Mouse (Mus musculus) embryonic stem cell, embryonic (primary cell): ENCODE results near the gene Pgghg.

Experiments
- CTCF ChIA-PET, 4 experiments: fragments of 300-600 bp in 2 of 4; fragments of 350-600 bp in 2 of 4; sonication (Branson Sonifier 250); formaldehyde crosslinking; loops; one replicate each; lab custom pipeline; 2022; ENCODE audit warnings: inconsistent platforms in 2 of 4; lab: Charles Lee
- POLR2A ChIA-PET, 4 experiments: fragments of 300-600 bp in 2 of 4; fragments of 350-600 bp in 2 of 4; sonication (Branson Sonifier 250); formaldehyde crosslinking; loops; one replicate each; lab custom pipeline; 2022; ENCODE audit warnings: antibody characterized with exemption in 4 of 4, inconsistent platforms in 1 of 4; lab: Charles Lee

Gene Pgghg

DNA sequence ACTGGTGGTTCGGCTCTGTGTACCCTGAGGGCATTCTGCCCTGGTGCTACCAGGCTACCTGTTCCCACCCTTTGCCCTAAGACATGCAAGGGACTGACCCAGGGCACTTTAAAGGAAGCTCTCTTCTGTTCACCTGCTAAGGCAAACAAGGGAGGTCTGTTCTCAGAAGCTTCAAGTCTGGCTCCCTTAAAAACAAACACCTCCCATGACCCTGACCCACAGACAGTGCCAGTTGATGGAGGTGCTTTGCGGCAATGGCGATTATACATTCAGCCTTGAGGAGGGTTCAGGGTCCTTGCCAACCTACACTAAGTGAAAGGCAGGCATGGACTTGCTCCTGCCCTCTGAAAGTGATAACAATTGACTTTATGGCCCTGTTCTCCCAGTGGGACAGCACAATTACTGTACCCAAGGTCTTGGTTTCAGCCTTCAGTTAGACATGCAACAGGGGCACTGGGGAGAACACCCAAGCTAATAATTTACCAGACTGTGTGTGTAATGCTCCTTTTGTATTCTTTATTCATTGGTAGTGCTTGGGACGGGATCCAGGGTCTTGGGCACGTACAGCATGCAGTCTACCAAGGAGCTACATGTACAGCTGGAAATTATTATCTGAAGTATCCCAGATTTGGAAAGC lies 28.2 kb upstream of the Pgghg start:
- CTCF ChIA-PET, result interaction anchor here in 3 of 4 experiments (0.5 to 2.2 kb wide), 9 partner anchors 10 to 1685 kb away, joined by 3 to 9 read pairs (median 3); partner anchors contain the start of genes Odf3 (in 1 of the 3) and Pgghg (in 1 of the 3)
- POLR2A ChIA-PET, result interaction anchor here in 2 of 4 experiments (0.7 to 1.8 kb wide), 11 partner anchors 9 to 255 kb away, joined by 3 to 11 read pairs (median 3); partner anchors contain the start of genes Bet1l (in 1 of the 2) and Ric8a (in 1 of the 2)

DNA sequence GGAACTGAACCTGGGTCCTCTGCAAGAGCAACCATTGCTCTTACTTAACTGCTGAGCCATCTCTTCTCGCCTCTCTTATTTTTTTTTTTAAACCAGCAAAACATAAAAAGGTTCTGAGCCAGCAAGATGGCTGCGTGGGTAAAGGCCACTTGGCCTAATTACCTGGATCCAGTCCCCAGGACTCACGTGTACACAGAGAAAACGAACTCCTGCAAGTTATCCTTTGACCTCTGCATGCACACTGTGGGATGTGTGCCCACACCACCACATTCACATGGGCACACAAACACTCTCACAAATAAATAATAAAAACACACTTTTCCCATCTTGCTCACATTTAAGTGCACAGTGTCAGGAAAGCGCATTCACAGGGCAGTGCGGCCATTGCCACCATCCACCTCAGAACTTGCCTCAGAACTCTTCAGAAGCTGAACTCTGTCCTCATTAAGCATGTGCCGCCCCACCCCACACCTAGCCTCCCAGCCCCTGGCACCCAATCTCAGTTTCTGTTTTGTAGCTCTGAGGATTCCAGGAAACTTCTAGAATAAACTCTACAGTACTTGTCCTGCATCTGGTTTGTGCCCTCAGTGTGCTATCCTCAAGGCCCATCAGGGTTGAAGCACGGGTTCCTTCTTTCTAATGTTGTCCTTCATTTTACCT lies 27.0 kb upstream of the Pgghg start:
- POLR2A ChIA-PET, result interaction anchor here in 1 of 4 experiments (0.5 to 1.2 kb wide), 2 partner anchors 7 to 789 kb away, joined by 3 read pairs; no protein-coding TSS in a partner anchor

DNA sequence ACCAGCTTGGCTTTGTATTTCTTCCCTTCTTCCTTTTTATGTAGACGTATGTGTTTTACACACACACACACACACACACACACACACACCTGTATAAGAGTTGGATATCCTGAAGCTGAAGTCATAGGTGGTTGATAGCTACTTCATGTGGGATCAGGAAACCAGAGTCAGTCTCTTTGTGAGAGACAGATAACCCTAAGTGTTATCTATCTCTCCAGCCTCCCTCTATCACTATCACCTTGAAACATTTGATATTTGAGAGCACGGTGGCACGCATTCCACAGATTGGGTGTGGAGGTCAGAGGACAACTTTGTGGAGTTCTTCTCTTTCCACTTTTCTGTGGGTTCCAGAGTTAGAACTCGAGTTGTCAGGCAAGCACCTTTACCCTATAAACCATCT lies 21.3 kb upstream of the Pgghg start:
- CTCF ChIA-PET, result interaction anchor here in 3 of 4 experiments (0.7 to 4.4 kb wide), 3 partner anchors 11 to 12 kb away, joined by 3 to 37 read pairs (median 5); no protein-coding TSS in a partner anchor

More for the DNA sequence above, 27.0 kb upstream of the Pgghg start:
- CTCF ChIA-PET, result interaction anchor here in 2 of 4 experiments (0.6 to 2.2 kb wide), 2 partner anchors 27 to 135 kb away, joined by 4 to 6 read pairs; no protein-coding TSS in a partner anchor

DNA sequence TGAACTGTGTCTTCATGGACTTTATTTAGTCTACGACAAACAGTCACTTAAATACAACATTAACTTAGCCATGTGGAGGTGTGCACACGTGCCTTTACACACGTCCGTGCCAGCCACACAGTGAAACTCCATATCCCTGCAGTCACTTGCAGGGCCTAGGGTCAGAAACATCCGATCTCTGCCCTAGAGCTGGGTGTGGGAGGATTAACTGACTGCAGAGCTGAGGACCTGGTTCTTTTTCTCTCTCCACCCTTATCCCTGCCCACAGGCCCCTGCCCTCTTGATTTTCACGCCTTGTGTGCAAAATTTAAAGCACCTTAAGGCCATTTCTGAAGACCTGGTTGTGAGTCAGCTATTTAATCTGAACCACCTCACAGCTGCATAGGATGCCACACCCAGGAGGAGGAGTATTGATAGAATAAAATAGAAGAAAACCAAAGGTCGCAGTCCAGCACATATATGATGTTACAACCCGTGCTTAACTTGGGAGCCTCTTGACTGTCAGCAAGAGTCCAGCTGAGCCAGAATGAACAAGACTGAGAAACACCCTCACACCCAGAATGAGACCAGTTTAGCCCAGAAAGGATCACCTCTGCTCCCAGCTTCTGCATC lies 20.7 kb upstream of the Pgghg start, which contains the start of gene Nlrp6:
Nlrp6 (plus strand) TSS at position 485 of the 612 bp plus-strand sequence.
- CTCF ChIA-PET, result interaction anchor here in 2 of 4 experiments (0.7 to 4.4 kb wide), 4 partner anchors 12 to 22 kb away, joined by 3 to 37 read pairs (median 13); no protein-coding TSS in a partner anchor
- POLR2A ChIA-PET, result interaction anchor here in 2 of 4 experiments (0.9 to 3.6 kb wide), 5 partner anchors 12 to 128 kb away, joined by 3 to 30 read pairs (median 5); partner anchors contain the start of gene Pgghg (in 1 of the 2)

More for the DNA sequence above, 21.3 kb upstream of the Pgghg start:
- POLR2A ChIA-PET, result no interaction called here

DNA sequence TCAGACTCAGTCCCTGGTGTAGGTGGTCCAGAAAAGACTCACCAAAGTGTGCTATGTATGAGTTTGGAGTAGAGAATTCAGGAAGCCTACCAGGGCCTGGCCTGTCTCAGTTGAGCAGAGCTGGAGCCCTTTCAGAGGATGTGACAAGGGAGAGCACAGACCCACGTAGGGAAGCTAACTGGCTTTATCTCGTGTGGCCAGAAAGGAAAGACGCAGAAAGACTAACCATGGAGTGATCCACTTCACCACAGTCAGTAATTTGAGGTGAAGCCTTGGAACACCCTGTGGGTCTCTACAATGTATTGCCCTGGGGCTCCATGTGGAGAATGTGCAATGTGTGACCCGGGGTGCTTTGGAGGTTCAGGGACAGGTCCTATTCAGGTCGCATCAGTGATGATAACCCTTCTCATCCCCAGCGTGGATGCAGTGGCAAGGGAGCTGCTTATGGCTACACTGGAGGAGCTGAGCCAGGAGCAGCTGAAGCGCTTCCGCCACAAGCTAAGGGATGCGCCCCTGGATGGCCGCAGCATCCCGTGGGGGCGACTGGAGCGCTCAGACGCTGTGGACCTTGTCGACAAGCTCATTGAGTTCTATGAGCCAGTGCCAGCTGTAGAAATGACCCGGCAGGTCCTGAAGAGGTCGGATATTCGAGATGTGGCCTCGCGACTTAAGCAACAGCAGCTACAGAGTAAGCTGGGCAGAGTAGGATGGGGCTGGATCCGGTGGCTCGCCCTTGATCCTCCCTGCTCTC lies 19.8 kb upstream of the Pgghg start:
- POLR2A ChIA-PET, result interaction anchor here in 3 of 4 experiments (0.6 to 3.8 kb wide), 29 partner anchors 8 to 272 kb away, joined by 3 to 30 read pairs (median 4); partner anchors contain the start of genes Pgghg (in 2 of the 3), Gm17387 (in 1 of the 3), Gm45717 (in 1 of the 3) and Hras (in 1 of the 3)
- CTCF ChIA-PET, result interaction anchor here (0.9 to 4.4 kb wide), 10 partner anchors 13 to 952 kb away, joined by 3 to 37 read pairs (median 7); partner anchors contain the start of gene Pgghg (in 2 of the 4)

DNA sequence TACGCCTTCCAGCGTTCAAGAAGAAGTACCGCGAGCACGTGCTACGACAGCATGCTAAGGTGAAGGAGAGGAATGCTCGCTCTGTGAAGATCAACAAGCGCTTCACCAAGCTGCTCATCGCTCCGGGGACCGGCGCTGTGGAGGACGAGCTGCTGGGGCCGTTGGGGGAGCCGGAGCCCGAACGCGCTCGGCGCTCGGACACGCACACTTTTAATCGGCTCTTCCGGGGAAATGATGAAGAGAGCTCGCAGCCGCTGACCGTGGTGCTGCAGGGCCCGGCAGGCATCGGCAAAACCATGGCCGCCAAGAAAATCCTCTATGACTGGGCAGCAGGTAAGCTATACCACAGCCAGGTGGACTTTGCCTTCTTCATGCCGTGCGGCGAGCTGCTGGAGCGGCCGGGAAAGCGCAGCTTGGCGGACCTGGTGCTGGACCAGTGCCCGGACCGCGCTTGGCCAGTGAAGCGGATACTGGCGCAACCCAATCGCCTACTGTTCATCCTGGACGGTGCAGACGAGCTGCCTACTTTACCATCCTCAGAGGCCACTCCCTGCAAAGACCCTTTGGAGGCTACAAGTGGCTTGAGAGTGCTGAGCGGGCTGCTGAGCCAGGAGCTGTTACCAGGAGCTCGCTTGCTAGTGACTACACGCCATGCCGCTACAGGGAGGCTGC lies 18.7 kb upstream of the Pgghg start:
- POLR2A ChIA-PET, result interaction anchor here (0.7 to 3.8 kb wide), 40 partner anchors 10 to 293 kb away, joined by 3 to 30 read pairs (median 4); partner anchors contain the start of genes Pgghg (in 2 of the 4), Rassf7 (in 2 of the 4), Gm17387 (in 1 of the 4) and Gm45717 (in 1 of the 4)

DNA sequence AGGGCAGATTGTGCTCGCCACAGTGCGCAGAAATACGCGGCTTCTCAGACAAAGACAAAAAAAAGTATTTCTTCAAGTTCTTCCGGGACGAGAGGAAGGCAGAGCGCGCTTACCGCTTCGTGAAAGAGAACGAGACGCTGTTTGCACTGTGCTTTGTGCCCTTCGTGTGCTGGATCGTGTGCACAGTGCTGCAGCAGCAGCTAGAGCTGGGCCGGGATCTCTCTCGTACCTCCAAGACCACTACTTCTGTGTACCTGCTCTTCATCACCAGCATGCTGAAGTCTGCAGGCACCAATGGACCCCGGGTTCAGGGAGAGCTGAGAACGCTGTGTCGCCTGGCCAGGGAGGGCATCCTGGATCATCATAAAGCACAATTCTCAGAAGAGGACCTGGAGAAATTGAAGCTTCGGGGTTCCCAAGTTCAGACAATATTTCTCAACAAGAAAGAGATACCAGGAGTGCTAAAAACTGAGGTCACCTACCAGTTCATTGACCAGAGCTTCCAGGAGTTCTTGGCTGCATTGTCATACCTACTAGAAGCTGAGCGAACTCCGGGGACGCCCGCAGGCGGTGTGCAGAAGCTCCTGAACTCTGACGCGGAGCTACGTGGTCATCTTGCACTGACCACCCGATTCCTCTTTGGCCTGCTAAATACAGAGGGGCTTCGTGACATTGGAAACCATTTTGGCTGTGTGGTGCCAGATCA lies 18.0 kb upstream of the Pgghg start:
- POLR2A ChIA-PET, result interaction anchor here (0.5 to 3.8 kb wide), 37 partner anchors 10 to 469 kb away, joined by 3 to 30 read pairs (median 5); partner anchors contain the start of genes Pgghg (in 2 of the 4), Rassf7 (in 2 of the 4), Ifitm1 (in 1 of the 4) and Rnh1 (in 1 of the 4)
- CTCF ChIA-PET, result interaction anchor here (0.6 to 4.4 kb wide), 21 partner anchors 11 to 472 kb away, joined by 3 to 37 read pairs (median 4); partner anchors contain the start of genes Pgghg (in 3 of the 4), Bet1l (in 1 of the 4) and Scgb1c1 (in 1 of the 4)

More for the DNA sequence above, 18.7 kb upstream of the Pgghg start:
- CTCF ChIA-PET, result interaction anchor here (0.6 to 4.4 kb wide), 19 partner anchors 14 to 953 kb away, joined by 3 to 37 read pairs (median 4); partner anchors contain the start of genes Pgghg (in 3 of the 4), Bet1l (in 1 of the 4) and Scgb1c1 (in 1 of the 4)

DNA sequence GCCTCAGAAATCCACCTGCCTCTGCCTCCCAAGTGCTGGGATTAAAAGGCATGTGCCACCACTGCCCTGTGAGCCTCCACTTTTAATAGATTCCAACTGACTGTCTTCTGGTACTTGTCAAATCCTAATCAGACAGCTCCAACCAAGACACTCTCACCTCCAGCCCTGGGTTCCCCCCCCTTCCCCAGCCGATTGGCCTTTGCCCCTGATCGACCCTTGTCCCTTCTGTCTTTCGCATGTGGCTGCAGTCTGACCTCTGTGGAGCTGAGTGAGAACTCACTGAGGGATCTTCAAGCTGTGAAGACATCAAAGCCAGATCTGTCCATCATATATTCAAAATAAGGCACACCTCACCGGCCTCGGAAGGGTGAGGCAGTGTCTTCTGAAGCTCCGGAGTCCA lies 14.0 kb upstream of the Pgghg start:
- POLR2A ChIA-PET, result interaction anchor here in 2 of 4 experiments (1.6 to 1.9 kb wide), 2 partner anchors 11 to 15 kb away, joined by 4 to 9 read pairs; no protein-coding TSS in a partner anchor
- CTCF ChIA-PET, result interaction anchor here in 2 of 4 experiments (0.7 to 1.5 kb wide), 2 partner anchors 11 to 24 kb away, joined by 3 to 4 read pairs; no protein-coding TSS in a partner anchor

DNA sequence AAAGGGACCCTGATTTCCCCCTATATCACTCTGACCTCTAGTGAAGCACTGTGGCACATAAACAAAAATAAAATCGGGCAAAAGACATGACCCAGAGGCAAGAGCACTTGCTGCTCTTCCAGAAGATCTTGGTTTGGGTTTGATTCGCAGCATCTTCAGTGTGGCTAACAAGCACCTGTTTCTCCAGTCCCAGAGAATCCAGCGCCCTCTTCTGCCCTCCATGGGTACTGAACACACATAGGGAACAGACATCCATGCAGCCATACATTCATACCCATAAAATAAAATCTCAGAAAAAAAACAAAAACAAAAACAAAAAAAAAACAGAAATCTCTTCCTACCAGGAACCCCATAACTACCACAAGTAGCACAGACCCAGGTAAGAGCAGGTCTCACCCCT lies 2.8 kb upstream of the Pgghg start:
- ChIA-PET CTCF (interaction anchor here (0.6 to 2.8 kb wide), 12 partner anchors 11 to 238 kb away, joined by 3 to 12 read pairs (median 4); partner anchors contain the start of gene Scgb1c1 (in 1 of the 4)), POLR2A (interaction anchor here in 3 of 4 experiments (0.7 to 2.9 kb wide), 14 partner anchors 9 to 101 kb away, joined by 3 to 14 read pairs (median 6); no protein-coding TSS in a partner anchor)

DNA sequence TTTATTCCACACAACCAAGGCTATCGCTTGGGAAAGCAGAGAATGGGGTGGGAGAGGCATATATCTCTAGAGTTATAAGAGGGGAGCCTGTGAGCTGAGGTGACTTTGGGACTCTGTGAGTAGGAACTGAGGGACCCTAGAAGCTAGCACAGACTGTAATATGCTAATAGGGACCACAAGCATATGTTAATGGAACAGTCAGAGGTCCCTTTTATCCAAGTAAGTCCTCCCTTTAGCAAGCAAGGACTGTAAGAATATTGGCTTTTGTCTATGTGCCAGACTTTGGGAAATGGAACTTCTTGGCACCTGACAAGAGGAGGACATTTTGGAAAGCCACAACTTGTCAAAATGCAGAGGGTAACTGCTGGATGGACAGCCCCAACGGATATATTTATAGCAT lies 2.3 kb upstream of the Pgghg start:
- POLR2A ChIA-PET, result interaction anchor here in 3 of 4 experiments (0.6 to 2.9 kb wide), 19 partner anchors 11 to 601 kb away, joined by 3 to 14 read pairs (median 5); partner anchors contain the start of gene Ifitm5 (in 1 of the 3)

DNA sequence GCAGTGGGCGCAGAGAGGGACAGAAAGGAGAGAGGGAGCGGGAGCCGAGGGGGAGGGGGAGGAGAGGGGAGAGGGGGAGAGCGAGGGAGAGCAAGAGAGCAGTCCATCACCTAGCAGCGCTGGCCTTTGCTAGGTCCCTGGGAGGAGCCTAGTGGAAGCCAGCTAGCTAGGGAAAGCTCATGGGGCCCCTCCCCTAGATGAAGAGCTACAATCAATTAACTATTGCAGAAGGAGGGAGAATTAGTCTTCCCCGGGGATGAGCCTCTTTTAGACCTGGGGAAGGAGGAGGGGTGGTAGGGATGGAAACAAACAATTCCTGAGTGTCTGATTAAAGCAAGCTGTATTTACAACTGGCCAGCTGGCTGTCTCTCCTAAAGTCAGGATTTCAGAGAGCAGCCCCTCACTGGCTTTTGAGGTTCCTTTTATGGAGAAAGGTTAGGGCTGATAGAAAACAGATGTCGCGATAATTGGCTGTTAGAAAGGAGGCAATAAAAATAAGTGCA lies 1.5 kb upstream of the Pgghg start:
- POLR2A ChIA-PET, result interaction anchor here in 3 of 4 experiments (0.6 to 2.6 kb wide), 18 partner anchors 11 to 1872 kb away, joined by 3 to 14 read pairs (median 4); partner anchors contain the start of gene Ifitm5 (in 1 of the 3)
- CTCF ChIA-PET, result interaction anchor here in 3 of 4 experiments (0.6 to 2.8 kb wide), 12 partner anchors 17 to 538 kb away, joined by 3 to 12 read pairs (median 4); partner anchors contain the start of gene Scgb1c1 (in 1 of the 3)

More for the DNA sequence above, 2.3 kb upstream of the Pgghg start:
- CTCF ChIA-PET, result interaction anchor here (0.6 to 2.8 kb wide), 10 partner anchors 13 to 238 kb away, joined by 3 to 12 read pairs (median 4); partner anchors contain the start of gene Scgb1c1 (in 1 of the 4)

DNA sequence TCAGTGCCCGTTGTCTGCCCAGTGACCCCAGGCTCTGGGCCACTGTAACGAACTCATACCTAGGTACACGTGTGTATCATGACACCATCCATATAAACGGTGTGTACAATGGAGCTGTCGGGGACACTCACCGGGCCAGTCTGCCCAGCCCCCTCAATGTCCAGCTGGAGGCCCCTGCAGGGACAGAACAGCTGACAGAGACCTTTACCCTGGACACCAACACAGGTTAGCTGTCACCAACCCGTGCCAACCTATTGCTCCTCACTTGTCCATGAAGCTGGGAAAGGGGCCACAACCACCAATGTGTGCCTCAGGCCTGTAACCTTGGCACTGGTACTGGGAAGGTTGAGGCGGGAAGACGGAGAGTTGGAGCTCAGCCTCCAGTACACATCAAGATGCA lies 1.1 kb downstream of the Pgghg start:
- ChIA-PET POLR2A (interaction anchor here (0.6 to 3.8 kb wide), 50 partner anchors 8 to 1197 kb away, joined by 3 to 26 read pairs (median 5); partner anchors contain the start of genes Ifitm2 (in 2 of the 4), Ifitm5 (in 2 of the 4), Lrrc56 (in 2 of the 4) and Gm17387 (in 1 of the 4)), CTCF (interaction anchor here in 3 of 4 experiments (0.6 to 2.9 kb wide), 31 partner anchors 12 to 533 kb away, joined by 3 to 15 read pairs (median 5); partner anchors contain the start of genes Nlrp6 (in 1 of the 3), Polr2l (in 1 of the 3) and Tspan4 (in 1 of the 3))

DNA sequence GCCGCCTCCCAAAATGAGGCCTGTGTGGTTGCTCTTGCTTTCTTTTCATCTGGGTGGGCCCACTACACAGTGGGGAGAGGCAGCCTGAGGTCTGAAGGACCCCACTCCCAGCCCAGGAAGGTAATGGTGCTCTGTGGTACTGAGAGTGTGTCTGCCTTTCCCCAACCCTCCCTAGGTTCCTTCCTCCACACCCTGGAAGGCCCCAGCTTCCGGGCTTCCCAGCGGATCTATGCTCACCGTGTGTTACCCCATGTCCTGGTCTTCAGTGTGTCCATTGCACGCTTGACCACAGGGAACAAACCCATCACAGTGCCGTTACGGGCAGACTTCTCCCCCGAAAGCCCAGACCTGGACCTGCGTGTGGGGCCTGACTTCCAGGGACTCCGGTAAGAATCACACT lies 1.6 kb downstream of the Pgghg start:
- CTCF ChIA-PET, result interaction anchor here in 3 of 4 experiments (0.6 to 2.9 kb wide), 15 partner anchors 12 to 529 kb away, joined by 3 to 15 read pairs (median 8); partner anchors contain the start of gene Nlrp6 (in 1 of the 3)
- POLR2A ChIA-PET, result interaction anchor here (0.6 to 3.8 kb wide), 32 partner anchors 8 to 1067 kb away, joined by 3 to 26 read pairs (median 5); partner anchors contain the start of genes Ifitm2 (in 2 of the 4), Gm17387 (in 1 of the 4), Ifitm1 (in 1 of the 4) and Ifitm5 (in 1 of the 4)

DNA sequence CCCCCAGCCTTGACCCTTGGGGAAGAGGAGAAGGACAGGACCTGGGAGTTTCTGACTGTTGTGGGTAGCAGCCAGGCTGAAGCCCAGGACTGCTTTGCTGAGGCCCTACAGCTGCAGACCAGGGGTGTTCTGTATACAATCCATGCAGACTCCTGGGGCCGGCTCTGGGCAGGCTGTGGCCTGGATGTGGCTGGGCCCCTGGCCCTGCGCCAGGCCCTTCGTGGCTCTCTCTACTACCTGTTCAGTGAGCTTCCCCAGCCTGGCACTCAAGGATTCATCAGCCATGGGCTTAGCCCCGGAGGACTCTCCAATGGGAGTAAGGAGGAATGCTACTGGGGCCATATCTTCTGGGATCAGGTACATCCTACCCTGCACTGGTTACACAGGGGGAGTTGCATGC lies 2.2 kb downstream of the Pgghg start:
- CTCF ChIA-PET, result interaction anchor here in 2 of 4 experiments (1.5 to 2.9 kb wide), 4 partner anchors 16 to 104 kb away, joined by 5 to 13 read pairs (median 8); no protein-coding TSS in a partner anchor
- POLR2A ChIA-PET, result interaction anchor here in 3 of 4 experiments (0.9 to 3.8 kb wide), 23 partner anchors 8 to 233 kb away, joined by 3 to 26 read pairs (median 6); partner anchors contain the start of genes Gm17387 (in 1 of the 3), Ifitm1 (in 1 of the 3), Ifitm2 (in 1 of the 3) and Ifitm5 (in 1 of the 3)
